Mouse (Mus musculus) kidney, postnatal 25 days (tissue): Measurements from ENCODE around the gene Kcnh1.

Source experiments
- DNase-seq, 2 experiments: peaks; one replicate each; pipeline ENCODE4 v3.0.0; 2021; ENCODE audit warnings: mixed read lengths in 2 of 2

Gene Kcnh1

GRCm38 (mm10) chr1:192419176-192419575 lies 228.6 kb downstream of the Kcnh1 start:
- DNase-seq, result no peak

- no peak for DNase-seq
Observed at GRCm38 (mm10) chr1:192421377-192422166, 231.0 kb downstream of the Kcnh1 start.

DNA sequence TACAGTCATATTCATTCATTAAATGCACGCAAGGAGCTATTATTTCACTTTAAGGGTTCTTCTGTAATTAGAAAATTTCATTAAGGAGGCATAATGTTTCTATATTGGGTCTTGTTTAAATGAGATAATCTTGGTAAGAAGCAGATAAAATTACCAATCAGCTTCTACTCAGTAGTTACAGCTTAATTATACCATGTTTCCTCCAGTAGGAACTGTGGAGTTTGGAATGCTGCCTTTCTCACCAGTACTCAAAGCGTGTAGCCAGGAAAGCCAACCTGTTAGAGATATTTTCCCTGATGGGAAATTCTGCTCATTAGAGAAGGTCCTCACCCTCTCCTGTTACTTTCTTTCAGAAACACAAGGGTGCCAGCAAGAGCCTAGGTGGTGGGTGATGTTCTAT lies 240.8 kb downstream of the Kcnh1 start:
- DNase-seq, result no peak

DNA sequence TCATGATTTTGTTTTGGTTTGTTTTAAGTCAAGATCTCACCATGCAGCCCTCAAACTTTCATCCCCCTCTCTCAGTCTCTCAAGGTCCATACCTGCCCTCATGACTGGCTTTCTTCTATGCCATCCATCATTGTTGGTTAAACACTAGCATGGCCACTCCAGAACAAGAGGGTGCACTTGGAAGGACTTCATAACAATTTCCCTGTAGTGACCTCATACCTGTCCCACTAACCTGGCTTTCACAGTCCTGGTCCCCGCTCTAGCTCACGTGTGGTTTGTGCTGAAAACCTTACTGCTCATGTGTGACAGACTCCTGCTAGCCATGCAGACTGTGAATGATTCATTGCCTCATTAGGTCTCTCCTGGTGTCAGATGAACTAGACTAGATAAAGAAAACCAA lies 244.9 kb downstream of the Kcnh1 start:
- no peak for DNase-seq

DNA sequence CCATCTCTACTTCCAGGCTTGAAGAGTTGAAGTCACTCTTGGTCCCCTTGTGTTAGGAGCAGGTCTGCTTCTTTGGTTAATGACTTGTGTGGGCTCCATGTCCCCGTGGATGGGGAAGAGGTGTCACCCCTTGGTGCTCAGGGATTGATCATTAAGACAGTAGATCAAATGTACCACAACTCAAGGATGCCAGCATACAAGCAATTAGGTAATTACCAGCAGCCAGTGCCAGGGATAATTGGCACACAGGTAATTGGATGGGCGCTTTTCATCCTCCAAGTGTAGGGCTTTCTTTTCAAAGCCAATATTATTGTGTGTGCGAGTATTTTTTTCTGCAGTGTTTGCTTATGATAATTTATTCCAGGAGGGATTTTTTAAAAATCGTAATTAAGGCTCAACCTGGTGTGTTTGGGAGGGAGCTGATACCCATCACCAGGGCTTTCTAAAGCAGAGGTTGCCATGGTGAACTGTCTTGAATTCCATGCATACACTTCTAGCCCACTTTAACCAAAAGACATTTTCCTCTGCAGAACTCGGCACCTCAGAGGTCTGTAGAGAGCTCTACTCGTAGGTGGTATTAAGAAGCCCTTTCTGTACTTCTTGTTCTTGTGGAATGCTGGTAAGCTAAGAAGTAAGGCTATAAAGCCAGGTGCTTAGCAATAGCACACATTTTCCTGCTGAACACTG lies 248.7 kb downstream of the Kcnh1 start:
- no peak for DNase-seq

GRCm38 (mm10) chr1:192442772-192443445 lies 252.3 kb downstream of the Kcnh1 start:
- DNase-seq, result no peak

DNA sequence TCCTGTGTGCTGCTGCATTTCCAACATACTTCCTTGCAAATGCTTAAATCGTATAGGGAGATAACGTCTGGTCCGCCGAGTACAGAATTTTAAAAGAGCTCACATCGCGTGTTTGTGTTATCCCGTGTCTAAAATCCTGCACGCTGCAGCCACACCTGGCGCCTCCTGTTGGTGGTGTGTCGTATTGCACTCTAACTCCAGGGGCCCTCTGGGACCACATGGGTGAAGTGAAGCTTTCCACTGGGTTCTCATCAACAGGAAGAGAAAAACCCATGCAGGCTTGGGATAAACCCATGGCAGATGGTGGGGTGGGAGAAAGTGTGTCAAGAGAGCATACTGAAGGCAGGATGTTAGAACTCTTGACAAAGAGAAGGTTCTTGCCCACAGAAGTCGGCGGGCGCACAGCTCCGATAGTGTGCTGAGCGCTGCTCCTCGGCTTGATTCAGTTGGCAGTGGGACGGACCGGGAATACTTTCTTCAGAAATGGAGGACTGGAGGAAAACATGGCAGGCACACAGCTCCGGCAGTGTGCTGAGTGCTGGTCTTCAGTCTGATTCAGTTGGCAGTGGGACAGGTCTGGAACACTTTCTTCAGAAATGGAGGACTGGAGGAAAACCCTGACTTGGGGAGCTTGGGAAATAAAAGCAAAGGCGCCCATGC lies 253.6 kb downstream of the Kcnh1 start:
- no peak for DNase-seq

DNA sequence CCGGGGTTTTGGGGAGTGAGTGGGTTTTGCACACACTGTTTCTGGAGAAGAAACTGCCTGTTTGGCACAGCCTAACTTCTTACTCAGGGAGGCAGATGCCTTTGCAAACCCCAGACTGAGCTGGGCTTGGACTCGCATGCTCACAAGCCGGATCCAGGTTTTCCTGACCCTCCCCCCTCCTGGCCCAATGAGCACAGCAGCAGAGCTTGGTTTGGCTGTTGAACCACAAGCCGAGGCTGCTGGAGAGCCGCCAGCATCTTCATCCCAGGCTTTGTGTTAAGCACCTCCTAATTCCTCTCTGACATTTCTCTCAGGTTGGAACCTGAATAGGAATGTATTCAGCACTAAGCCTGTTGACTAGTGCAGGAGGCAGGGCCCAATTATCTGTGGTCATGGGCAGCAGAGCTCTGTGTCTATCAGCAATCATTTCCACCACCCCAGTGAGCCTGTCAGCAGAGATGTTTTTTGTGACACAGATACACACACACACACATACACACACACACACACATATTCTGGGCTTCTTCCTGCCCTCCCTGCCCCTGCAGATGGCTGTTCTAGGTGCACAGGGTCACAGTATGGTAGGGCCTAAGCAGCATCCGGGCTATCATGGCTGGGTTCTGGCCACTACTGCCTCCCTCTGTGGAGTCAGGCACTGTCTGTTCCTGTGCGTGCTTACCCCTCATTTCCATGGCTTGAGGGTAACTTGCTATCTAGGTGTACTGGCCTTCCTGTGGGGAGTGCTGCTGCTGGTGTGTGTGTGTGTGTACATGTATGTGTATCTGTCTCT lies 254.3 kb downstream of the Kcnh1 start:
- DNase-seq, result peak; percentile 85 to 88

DNA sequence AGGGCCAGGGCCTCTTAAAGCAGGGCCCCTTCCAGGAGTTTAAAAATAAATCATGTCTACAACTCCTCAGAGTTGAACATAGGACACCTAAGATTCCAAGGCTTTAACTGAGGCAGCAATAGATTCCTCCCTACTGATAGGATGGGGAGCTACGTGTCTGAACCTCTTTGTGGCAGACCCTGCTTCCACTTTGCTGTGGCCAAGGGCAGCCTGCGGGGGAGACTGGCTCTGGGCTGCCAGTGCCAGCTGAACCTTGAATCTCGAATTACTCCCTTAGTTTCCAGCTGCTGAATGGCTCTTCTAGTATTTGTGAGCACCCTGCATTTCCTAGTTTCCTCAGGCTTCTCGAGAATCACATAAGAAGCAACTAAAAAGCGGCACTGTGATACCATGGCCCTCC lies 255.6 kb downstream of the Kcnh1 start:
- no peak for DNase-seq

DNA sequence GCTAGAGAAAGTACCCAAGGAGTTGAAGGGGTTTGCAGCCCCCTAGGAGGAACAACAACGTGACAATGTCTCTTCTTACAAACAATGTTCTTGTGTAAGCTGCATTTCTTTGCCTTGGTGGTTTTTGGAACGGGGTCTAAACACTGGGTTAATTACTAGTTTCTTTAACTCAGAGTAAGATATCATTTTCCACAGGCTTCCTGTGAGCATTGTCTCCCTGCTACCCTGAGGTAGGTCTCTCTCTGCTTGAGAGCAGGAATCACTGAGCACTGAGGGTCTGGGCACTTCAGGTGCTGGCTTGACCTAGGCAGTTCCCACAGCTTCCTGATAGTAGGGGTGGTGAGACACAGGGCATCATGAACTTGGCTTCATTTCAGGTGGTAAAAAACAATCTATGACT lies 257.1 kb downstream of the Kcnh1 start:
- no peak for DNase-seq

DNA sequence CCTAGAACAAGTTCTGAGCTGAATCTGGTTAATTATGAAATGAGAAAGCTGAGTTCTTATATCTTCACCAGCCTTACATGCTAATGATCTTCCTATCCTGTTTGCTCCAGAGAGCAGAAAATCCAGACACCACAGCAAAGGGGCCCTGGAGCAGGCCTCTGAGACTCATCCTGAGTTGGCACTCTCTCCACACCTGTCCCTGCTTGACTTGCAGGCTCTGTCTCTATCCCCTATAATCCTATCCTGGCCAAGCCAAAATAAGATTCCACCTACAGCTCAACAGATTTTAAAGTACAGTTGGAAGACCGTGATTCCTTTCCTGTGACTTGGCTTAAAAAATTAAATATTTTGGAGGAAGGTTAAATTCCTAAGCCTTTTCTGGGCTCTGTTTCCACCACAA lies 257.9 kb downstream of the Kcnh1 start:
- peak in 1 of 2 experiments; percentile 49 for DNase-seq

- peak in 1 of 2 experiments; percentile 20 for DNase-seq
Observed at GRCm38 (mm10) chr1:192449572-192450351, 259.2 kb downstream of the Kcnh1 start.

- DNase-seq, result no peak
Observed at GRCm38 (mm10) chr1:192450425-192450824, 259.9 kb downstream of the Kcnh1 start.

GRCm38 (mm10) chr1:192451722-192452121 lies 261.1 kb downstream of the Kcnh1 start:
- DNase-seq, result no peak

- DNase-seq, result no peak
Observed at GRCm38 (mm10) chr1:192454501-192454900, 263.9 kb downstream of the Kcnh1 start.

DNA sequence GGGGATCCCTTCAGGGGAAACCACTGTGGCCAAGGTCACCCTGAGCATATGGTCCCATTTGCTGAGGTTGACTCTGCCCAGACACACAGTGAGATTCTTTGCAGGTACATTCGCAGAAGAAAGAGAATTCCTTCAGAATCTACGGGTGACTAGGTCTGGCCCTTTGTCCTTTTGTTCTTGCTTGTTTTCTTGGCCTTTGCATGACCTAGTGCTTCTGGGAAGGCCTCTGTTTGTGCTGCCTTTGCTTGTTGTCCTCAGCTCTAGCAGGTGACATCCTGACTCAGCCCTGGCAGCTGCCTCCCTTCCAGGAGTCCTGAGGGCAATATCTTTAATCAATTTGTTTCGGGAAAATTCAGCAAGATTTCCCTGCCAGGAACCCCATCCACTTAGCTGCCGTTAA lies 264.4 kb downstream of the Kcnh1 start:
- no peak for DNase-seq

- no peak for DNase-seq
Observed at GRCm38 (mm10) chr1:192457037-192457436, 266.5 kb downstream of the Kcnh1 start.

- DNase-seq, result peak in 1 of 2 experiments; percentile 56
Observed at GRCm38 (mm10) chr1:192457526-192458206, 267.1 kb downstream of the Kcnh1 start.

DNA sequence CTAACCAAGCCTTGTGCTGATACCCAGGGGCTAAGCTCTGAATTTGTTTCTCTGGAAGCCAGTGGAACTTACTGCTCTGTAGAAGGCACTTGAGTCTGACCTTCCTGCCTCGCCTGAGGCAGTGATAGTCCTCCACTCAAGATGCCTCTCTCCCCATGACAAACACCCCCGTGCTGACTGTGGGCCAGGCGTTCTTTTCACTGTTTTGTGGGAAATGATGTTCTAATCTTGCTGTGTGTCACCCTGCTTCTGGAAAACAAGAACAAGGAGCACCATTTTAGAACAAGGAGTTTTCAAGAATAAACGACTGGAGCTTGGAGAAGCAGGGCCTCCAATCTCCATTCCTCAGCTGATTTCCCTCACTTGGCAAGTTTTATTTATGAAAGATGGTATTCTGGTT lies 273.2 kb downstream of the Kcnh1 start:
- no peak for DNase-seq

- DNase-seq, result no peak
Observed at GRCm38 (mm10) chr1:192472366-192472765, 281.8 kb downstream of the Kcnh1 start.

DNA sequence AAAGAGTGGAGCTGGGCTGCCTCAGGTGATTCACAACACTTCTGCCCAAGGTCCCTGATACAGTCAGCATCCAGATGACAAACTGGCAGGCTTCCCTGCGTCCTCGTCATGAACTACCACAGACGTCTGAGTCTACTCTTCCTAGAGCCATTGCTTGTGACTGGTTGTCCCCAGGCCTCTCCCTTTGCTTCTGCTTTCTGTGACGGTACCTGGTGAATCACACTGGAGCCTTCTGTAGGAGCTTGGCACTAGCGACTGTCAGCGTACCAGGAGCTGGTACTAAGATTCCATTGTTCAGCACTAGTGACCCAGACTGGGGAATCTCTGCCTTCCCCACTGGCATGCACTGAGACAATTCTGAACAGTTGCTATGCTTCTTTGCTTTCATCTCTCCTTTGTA lies 282.6 kb downstream of the Kcnh1 start:
- no peak for DNase-seq
